Mouse (Mus musculus) common myeloid progenitor, adult 5-6 weeks (primary cell): ENCODE results near the gene Susd6. TPM values are rescaled to one million over a fixed set of nuclear protein-coding genes. Genes with fewer than 3 reads are reported as not detected.

Source experiments
- ATAC-seq: replicated peaks from 2 replicates; pipeline ENCODE4 v1.8.0; 2016; ENCODE audit warnings: low read depth, mild to moderate bottlenecking, moderate TSS enrichment, inconsistent platforms; ENCODE audit not compliant: poor library complexity, severe bottlenecking
- total RNA-seq: library from RNA; stranded (forward); fragments of 200-1000, 187-1606 nt; gene quantifications from 2 replicates; pipeline ENCODE4 v1.2.3, GENCODE M21; 2017

Susd6 gene
- 18.4 and 22.4 TPM in 2 replicates for total RNA-seq

GRCm38 (mm10) chr12:80789849-80790694, at the start of gene Susd6:
Gene Susd6 (plus strand): TSS chr12:80790510.
- peak; percentile 86 for ATAC-seq

- ATAC-seq = no peak
These were observed 45.7 kb upstream of the Susd6 start for GRCm38 (mm10) chr12:80744614-80745013.

GRCm38 (mm10) chr12:80746031-80746813, 44.1 kb upstream of the Susd6 start:
- no peak for ATAC-seq

GRCm38 (mm10) chr12:80751556-80751955, 38.8 kb upstream of the Susd6 start:
- no peak for ATAC-seq

GRCm38 (mm10) chr12:80757751-80758558, 32.4 kb upstream of the Susd6 start:
- ATAC-seq = peak; percentile 21; the same call in 1 of the 2 replicates

GRCm38 (mm10) chr12:80758559-80759386, 31.5 kb upstream of the Susd6 start:
- ATAC-seq = no peak

- no peak for ATAC-seq
These were observed 31.0 kb upstream of the Susd6 start for GRCm38 (mm10) chr12:80759387-80759712.

GRCm38 (mm10) chr12:80759713-80760395, 30.5 kb upstream of the Susd6 start:
- no peak for ATAC-seq

- peak; percentile 85 for ATAC-seq
These were observed 29.9 kb upstream of the Susd6 start, which contains the start of gene Ccdc177 for GRCm38 (mm10) chr12:80760396-80760801. Gene Ccdc177 (minus strand): TSS chr12:80760687.

- ATAC-seq = no peak
These were observed 27.3 kb upstream of the Susd6 start for GRCm38 (mm10) chr12:80762982-80763381.

- ATAC-seq = no peak
These were observed 26.2 kb upstream of the Susd6 start for GRCm38 (mm10) chr12:80764116-80764515.

- peak; percentile 88 for ATAC-seq
These were observed 20.6 kb upstream of the Susd6 start for GRCm38 (mm10) chr12:80769697-80770096.

- ATAC-seq = no peak
These were observed 15.5 kb upstream of the Susd6 start for GRCm38 (mm10) chr12:80774786-80775185.

GRCm38 (mm10) chr12:80776046-80776634, 14.2 kb upstream of the Susd6 start:
- ATAC-seq = 0 out of 2 replicates have a peak, but pooled peaks have one; percentile 9

- ATAC-seq = peak; percentile 95
These were observed 11.9 kb upstream of the Susd6 start for GRCm38 (mm10) chr12:80778188-80778936.

- no peak for ATAC-seq
These were observed 10.6 kb upstream of the Susd6 start for GRCm38 (mm10) chr12:80779760-80780159.

GRCm38 (mm10) chr12:80782190-80782589, 8.1 kb upstream of the Susd6 start:
- ATAC-seq = no peak

GRCm38 (mm10) chr12:80782892-80783291, 7.4 kb upstream of the Susd6 start:
- ATAC-seq = no peak
